8 mouse cellular contexts compared by ENCODE assay signal in the genomic region with DNA sequence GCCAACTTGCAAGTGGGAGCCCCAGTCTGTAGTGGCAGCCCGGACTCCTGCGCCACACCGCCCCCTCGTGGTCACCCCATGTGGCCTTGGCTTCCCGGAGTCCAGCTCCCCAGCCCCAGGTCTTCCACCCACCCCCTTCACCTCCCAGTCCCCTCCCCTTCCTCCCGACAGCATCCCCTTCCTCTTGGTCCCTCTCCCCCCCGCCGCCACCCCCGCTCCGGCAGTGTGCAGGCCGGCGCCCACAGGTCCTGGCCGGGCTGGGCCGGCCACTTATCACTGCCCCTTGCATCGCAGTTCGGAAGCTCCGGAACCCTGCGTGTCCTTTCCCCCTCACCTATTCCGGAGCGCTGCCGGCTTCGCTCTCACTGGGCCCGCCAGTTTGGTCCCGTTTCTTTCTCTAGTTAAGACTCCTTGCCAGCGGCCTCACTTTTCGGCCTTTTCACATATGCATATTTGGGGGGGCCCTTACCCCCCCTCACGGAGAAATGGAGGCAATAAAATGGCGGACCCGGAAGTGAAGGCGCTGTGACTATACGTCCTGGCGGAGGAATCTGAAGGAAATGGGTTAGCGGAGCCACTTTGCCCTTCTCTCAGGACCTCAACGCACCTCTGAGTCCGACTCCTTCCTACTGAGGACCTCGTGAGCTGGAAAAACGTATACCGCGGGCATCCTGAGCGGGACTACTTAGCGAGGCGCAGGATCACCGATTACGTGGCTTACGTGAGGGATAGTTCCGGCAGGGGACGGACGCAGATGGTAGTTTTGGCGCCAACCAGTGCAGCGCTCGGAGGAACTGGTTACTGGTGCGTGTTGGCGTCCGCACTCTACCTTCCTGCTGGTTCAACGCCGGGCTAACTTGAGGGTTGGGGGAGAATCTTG. TPM values are rescaled to one million over a fixed set of nuclear protein-coding genes. Genes with fewer than 3 reads are reported as not detected.
A peak's percentile ranks its signal among the peaks of the same experiment; 100 is the strongest.
DNase-seq lines count a peak whose midpoint lies in the region; ATAC-seq and TF ChIP-seq lines count a peak whose summit lies in the region.

A gene (minus strand): TSS at position 662 of the 880 bp plus-strand sequence.

- DNase-seq in CD4-positive, CD25-positive, alpha-beta regulatory T cell, adult 2 months (ENCODE audit: low read depth, low spot score) = peak; percentile 94
- DNase-seq in forebrain, embryonic 10.5 days (ENCODE audit: extremely low spot score, low spot score) = peak; percentile 94
- DNase-seq in kidney, postnatal 25 days = peak; percentile 97
- peak; percentile 83 to 87 (median 84) for DNase-seq in liver, embryonic 14.5 days (ENCODE audit: low read depth in 3 of 3, low spot score in 3 of 3)
- peak; percentile 94 for DNase-seq in neural tube, embryonic 11.5 days (ENCODE audit: low spot score)
- DNase-seq in stomach, postnatal 0 days (ENCODE audit: low spot score) = peak; percentile 97

- H3K4me2 ChIP-seq in heart, embryonic 15.5 days = peak within 1 kb of the TSS; percentile 65
- peak within 1 kb of the TSS; percentile 82 for H3K4me2 ChIP-seq in liver, embryonic 14.5 days (ENCODE audit: low read depth)
- peak within 1 kb of the TSS; percentile 49 for H3K4me2 ChIP-seq in neural tube, embryonic 11.5 days (ENCODE audit: low read depth)
- peak within 1 kb of the TSS; percentile 65 for H3K4me2 ChIP-seq in stomach, postnatal 0 days (replicated peaks; ENCODE audit: low read depth)

- H3K4me3 ChIP-seq in brown adipose tissue, adult 24 weeks (ENCODE audit: insufficient read depth, low read depth, low read length) = peak within 1 kb of the TSS; percentile 86
- H3K4me3 ChIP-seq in forebrain, embryonic 10.5 days = peak within 1 kb of the TSS; percentile 79
- peak within 1 kb of the TSS; percentile 72 for H3K4me3 ChIP-seq in heart, embryonic 15.5 days
- H3K4me3 ChIP-seq in liver, embryonic 14.5 days (ENCODE audit: insufficient read depth in 1 of 2, low read depth in 2 of 2, low read length in 2 of 2) = peak within 1 kb of the TSS; percentile 80 to 87
- peak within 1 kb of the TSS; percentile 57 for H3K4me3 ChIP-seq in neural tube, embryonic 11.5 days (ENCODE audit: low read depth, low read length)
- H3K4me3 ChIP-seq in stomach, postnatal 0 days (ENCODE audit: low read depth, low read length) = peak within 1 kb of the TSS; percentile 57

- no peaks in the 10 kb centered on the region for H3K27me3 ChIP-seq in forebrain, embryonic 10.5 days (ENCODE audit: poor library complexity, severe bottlenecking)
- H3K27me3 ChIP-seq in heart, embryonic 15.5 days = no peaks in the 10 kb centered on the region
- H3K27me3 ChIP-seq in liver, embryonic 14.5 days (ENCODE audit: control insufficient read depth, insufficient read depth, low read length) = no peaks in the 10 kb centered on the region
- no peaks in the 10 kb centered on the region for H3K27me3 ChIP-seq in neural tube, embryonic 11.5 days (ENCODE audit: control insufficient read depth, insufficient read depth, low read length)
- no peaks in the 10 kb centered on the region for H3K27me3 ChIP-seq in stomach, postnatal 0 days (ENCODE audit: control insufficient read depth, insufficient read depth, low read length)

- H3K4me1 ChIP-seq in brown adipose tissue, adult 24 weeks (ENCODE audit: control insufficient read depth, insufficient read depth, insufficient read length, low read length) = no peaks in the 10 kb centered on the region
- peaks cover 21% of the 10 kb centered on the region for H3K4me1 ChIP-seq in forebrain, embryonic 10.5 days
- peaks cover 16% of the 10 kb centered on the region for H3K4me1 ChIP-seq in heart, embryonic 15.5 days (replicated peaks)
- H3K4me1 ChIP-seq in liver, embryonic 14.5 days (replicated peaks; ENCODE audit: control insufficient read depth in 2 of 2, insufficient read depth in 2 of 2, low read length in 1 of 2) = peaks cover 13 to 22% of the 10 kb centered on the region in 2 experiments
- peaks cover 6% of the 10 kb centered on the region; the same call in 1 of the 2 replicates for H3K4me1 ChIP-seq in neural tube, embryonic 11.5 days (ENCODE audit: control insufficient read depth, insufficient read depth, low read length)
- H3K4me1 ChIP-seq in stomach, postnatal 0 days (replicated peaks; ENCODE audit: control insufficient read depth, insufficient read depth) = peaks cover 2% of the 10 kb centered on the region; the same call in 1 of the 2 replicates

- under 1% methylated on average over 56 of the region's 56 CpGs for WGBS in forebrain, embryonic 10.5 days
- WGBS in heart, embryonic 15.5 days = 0% methylated on average over 56 of the region's 56 CpGs
- under 1% methylated on average over 56 of the region's 56 CpGs for WGBS in liver, embryonic 14.5 days (ENCODE audit: insufficient replicate concordance)
- WGBS in neural tube, embryonic 11.5 days = under 1% methylated on average over 52 of the region's 56 CpGs
- WGBS in stomach, postnatal 0 days = 0% methylated on average over 51 of the region's 56 CpGs

- H3K9me3 ChIP-seq in forebrain, embryonic 10.5 days = no peaks in the 10 kb centered on the region
- no peaks in the 10 kb centered on the region for H3K9me3 ChIP-seq in heart, embryonic 15.5 days (replicated peaks)
- H3K9me3 ChIP-seq in liver, embryonic 14.5 days (ENCODE audit: control insufficient read depth, low read length) = no peaks in the 10 kb centered on the region
- no peaks in the 10 kb centered on the region for H3K9me3 ChIP-seq in neural tube, embryonic 11.5 days (ENCODE audit: control insufficient read depth, low read length)
- H3K9me3 ChIP-seq in stomach, postnatal 0 days (ENCODE audit: control insufficient read depth, low read length) = no peaks in the 10 kb centered on the region

- ATAC-seq in heart, embryonic 15.5 days (replicated peaks; ENCODE audit: insufficient number of reproducible peaks, insufficient read depth, low FRiP score, low read depth) = peak; percentile 91
- peak; percentile 85 for ATAC-seq in liver, embryonic 14.5 days (ENCODE audit: insufficient read depth)
- peak; percentile 90 for ATAC-seq in neural tube, embryonic 11.5 days (ENCODE audit: insufficient read depth, low FRiP score, low TSS enrichment)
- ATAC-seq in stomach, postnatal 0 days (ENCODE audit: low FRiP score, low TSS enrichment) = peak; percentile 89

- peaks cover 78% of the 10 kb centered on the region for H3K36me3 ChIP-seq in forebrain, embryonic 10.5 days (replicated peaks)
- peaks cover 27% of the 10 kb centered on the region; the same call in 1 of the 2 replicates for H3K36me3 ChIP-seq in heart, embryonic 15.5 days
- H3K36me3 ChIP-seq in liver, embryonic 14.5 days (replicated peaks; ENCODE audit: control insufficient read depth, insufficient read depth, low read depth) = peaks cover 18% of the 10 kb centered on the region
- H3K36me3 ChIP-seq in neural tube, embryonic 11.5 days (ENCODE audit: control insufficient read depth, insufficient read depth, low read length) = peaks cover 9% of the 10 kb centered on the region
- peaks cover 5% of the 10 kb centered on the region; the same call in 1 of the 2 replicates for H3K36me3 ChIP-seq in stomach, postnatal 0 days (ENCODE audit: control insufficient read depth, insufficient read depth, low read length)

- H3K9ac ChIP-seq in heart, embryonic 15.5 days = peak within 1 kb of the TSS; percentile 87
- H3K9ac ChIP-seq in liver, embryonic 14.5 days (replicated peaks) = peak within 1 kb of the TSS; percentile 95
- H3K9ac ChIP-seq in neural tube, embryonic 11.5 days (ENCODE audit: low read length) = peak within 1 kb of the TSS; percentile 79
- peak within 1 kb of the TSS; percentile 80 for H3K9ac ChIP-seq in stomach, postnatal 0 days (ENCODE audit: low read length)

- peak within 1 kb of the TSS; percentile 99 for H3K27ac ChIP-seq in brown adipose tissue, adult 24 weeks (replicated peaks; ENCODE audit: low read depth, low read length)
- peak within 1 kb of the TSS; percentile 100 for H3K27ac ChIP-seq in forebrain, embryonic 10.5 days
- peak within 1 kb of the TSS; percentile 99 for H3K27ac ChIP-seq in heart, embryonic 15.5 days
- peak within 1 kb of the TSS; percentile 91 for H3K27ac ChIP-seq in liver, embryonic 14.5 days
- H3K27ac ChIP-seq in neural tube, embryonic 11.5 days (ENCODE audit: low read depth, low read length) = peak within 1 kb of the TSS; percentile 90
- peak within 1 kb of the TSS; percentile 98 for H3K27ac ChIP-seq in stomach, postnatal 0 days (replicated peaks)

- TF ChIP-seq EP300 in liver, embryonic 14.5 days (IDR thresholded peaks at IDR 0.05; ENCODE audit: low read depth) = peak; percentile 63
- TF ChIP-seq EP300 in stomach, postnatal 0 days (optimal IDR thresholded peaks at IDR 0.05) = peak; percentile 82

- TF ChIP-seq CTCF in liver, embryonic 14.5 days (IDR thresholded peaks at IDR 0.05; ENCODE audit: low read depth) = peak; percentile 98
- peak; percentile 90 for TF ChIP-seq CTCF in stomach, postnatal 0 days (IDR thresholded peaks at IDR 0.05; ENCODE audit: low read depth)

RNA-seq across cellular contexts. Expression of the gene that starts here (rescaled TPM):
- polyA plus RNA-seq in brown adipose tissue, adult 24 weeks (2012; ENCODE audit: insufficient read depth, insufficient read length, missing spikeins) = 11.3 and 12.2 TPM in 2 replicates
- 13.5 and 13.7 TPM in 2 replicates for polyA plus RNA-seq in forebrain, embryonic 10.5 days (2016; fragmentation: Nextera tagmentation; extraction: Ambion mirVana)
- 5.1 and 6.5 TPM in 2 replicates for polyA plus RNA-seq in heart, embryonic 15.5 days (2015; fragmentation: Nextera tagmentation; extraction: Ambion mirVana)
- polyA plus RNA-seq in liver, embryonic 14.5 days (2012; rRNA removed) = 10.4 and 14.3 TPM in 2 replicates
- polyA plus RNA-seq in liver, embryonic 14.5 days (2014; fragmentation: Nextera tagmentation; extraction: Ambion mirVana) = 5.1 and 6.9 TPM in 2 replicates
- 4.7 and 4.8 TPM in 2 replicates for polyA plus RNA-seq in neural tube, embryonic 11.5 days (2014; fragmentation: Nextera tagmentation; extraction: Ambion mirVana)
- polyA plus RNA-seq in stomach, postnatal 0 days (2015; fragmentation: Nextera tagmentation; extraction: Ambion mirVana) = 3.3 and 3.4 TPM in 2 replicates

Comparison
In these comparisons a context has a peak if more than half of its experiments do, and no peak if none do; other contexts are left out.
1. Peak in every context shown above with its lines: DNase-seq, ATAC-seq, H3K4me3 ChIP-seq and H3K27ac ChIP-seq.